Mouse (Mus musculus) limb, embryonic 14.5 days (tissue): ENCODE measurements at regions not wholly inside any gene's neighbourhood (a gene's known extent, or its start where the extent isn't known, plus 50 kb on each side); places are given as distances from the start of the nearest gene placed in this dataset.

Experiments used
- ATAC-seq: fragments of 200-750 bp; cut with Nextera tagmentation; 2 replicates; pipeline ENCODE4 v1.8.0; 2017; ENCODE audit warnings: low read depth, moderate number of reproducible peaks, moderate TSS enrichment; ENCODE audit not compliant: low FRiP score
- DNase-seq: peaks from one replicate; pipeline ENCODE4 v3.0.0-alpha.2; 2015; ENCODE audit warnings: low spot score
- H3K27ac ChIP-seq: fragments of 300-500 bp; sonication (generic); replicated peaks from 2 replicates; pipeline ENCODE4 v1.5.1; 2014; ENCODE audit warnings: low read depth, mild to moderate bottlenecking, low read length, moderate library complexity, mixed read lengths
- H3K27me3 ChIP-seq: fragments of 300-500 bp; sonication (generic); 2 replicates; pipeline ENCODE4 v1.6.1; 2014; ENCODE audit warnings: low read length, mixed read lengths; ENCODE audit not compliant: control insufficient read depth, insufficient read depth
- H3K36me3 ChIP-seq: fragments of 300-500 bp; sonication (generic); 2 replicates; pipeline ENCODE4 v1.6.1; 2014; ENCODE audit warnings: mild to moderate bottlenecking, low read length, moderate library complexity, mixed read lengths; ENCODE audit not compliant: control insufficient read depth, insufficient read depth
- H3K4me1 ChIP-seq: fragments of 300-500 bp; sonication (generic); 2 replicates; pipeline ENCODE4 v1.6.1; 2014; ENCODE audit warnings: antibody characterized with exemption, low read length, mixed read lengths; ENCODE audit not compliant: control insufficient read depth, insufficient read depth
- H3K4me2 ChIP-seq: fragments of 300-500 bp; sonication (generic); replicated peaks from 2 replicates; pipeline ENCODE4 v1.6.1; 2014; ENCODE audit warnings: low read depth, mild to moderate bottlenecking, low read length, moderate library complexity; ENCODE audit not compliant: severe bottlenecking
- H3K4me3 ChIP-seq: fragments of 300-500 bp; sonication (generic); replicated peaks from 2 replicates; pipeline ENCODE4 v1.5.1; 2014; ENCODE audit warnings: low read length
- H3K9ac ChIP-seq: fragments of 300-500 bp; sonication (generic); 2 replicates; pipeline ENCODE4 v1.6.1; 2014; ENCODE audit warnings: mild to moderate bottlenecking, low read depth, low read length, moderate library complexity; ENCODE audit not compliant: severe bottlenecking
- H3K9me3 ChIP-seq: fragments of 300-500 bp; sonication (generic); 2 replicates; pipeline ENCODE4 v1.6.1; 2016; ENCODE audit warnings: low read length; ENCODE audit not compliant: control insufficient read depth
- POLR2A ChIP-seq: fragments of 200-500 bp; IDR thresholded peaks from 2 replicates; pipeline ENCODE4 v1.8.0; 2012; ENCODE audit warnings: inconsistent platforms, mild to moderate bottlenecking, moderate library complexity, borderline replicate concordance; ENCODE audit not compliant: insufficient read depth, insufficient read length; ENCODE audit errors: extremely low read depth
- WGBS: fragments of 180-500 bp; shearing (Covaris S2); extraction: QIAGEN DNeasy Blood & Tissue Kit; methylation state at CpG from one replicate; pipeline ENCODE4 v1.1.7; 2014; 5-methylcytosine and 5-hydroxymethylcytosine counted together

- no peak for TF ChIP-seq POLR2A
- Histone ChIP-seq H3K4me1 (no peaks in the 10 kb centered on the region; the same call in 1 of the 2 replicates), H3K36me3 (no peaks in the 10 kb centered on the region), H3K27me3 (no peaks in the 10 kb centered on the region), H3K4me2 (no peak overlapping the region), H3K9me3 (no peaks in the 10 kb centered on the region), H3K27ac (no peak overlapping the region), H3K4me3 (no peak overlapping the region), H3K9ac (no peak overlapping the region)
- DNase-seq, result no peak
- ATAC-seq, result no peak
- WGBS, result 12% methylated on average over 7 of the region's 7 CpGs
Observed at GRCm38 (mm10) chr2:114911845-114912500, 257.2 kb upstream of the Dph6 start.

DNA sequence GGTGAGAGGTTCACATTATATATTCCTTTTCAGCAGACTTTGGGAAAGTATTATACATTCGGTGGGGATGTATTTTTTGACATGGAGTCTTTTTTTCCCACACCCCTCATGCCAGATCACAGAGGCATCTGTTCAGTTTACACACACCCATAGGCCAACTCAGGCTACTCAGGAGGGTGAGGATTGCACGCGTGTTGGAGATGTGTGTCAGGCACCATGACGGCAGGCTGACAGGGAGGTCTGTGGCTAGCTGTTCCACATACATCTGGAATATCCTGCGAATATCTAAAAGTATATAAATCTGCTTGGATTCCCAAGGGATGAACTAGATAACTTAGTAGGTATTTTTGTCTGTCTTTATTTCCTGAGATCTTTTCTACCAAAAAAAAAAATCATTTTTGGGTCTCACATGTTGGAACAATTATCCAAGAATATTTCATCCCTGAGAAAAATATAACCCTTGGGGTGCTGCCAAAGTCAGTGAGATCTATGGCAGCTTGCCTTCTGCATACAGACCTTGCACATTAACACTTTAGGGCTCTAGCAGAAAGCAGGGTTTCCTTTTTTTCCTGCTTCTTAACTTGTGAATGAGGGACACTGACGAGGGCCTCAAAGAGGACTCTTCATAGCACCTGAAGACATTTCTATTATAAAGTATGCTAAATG, 260.4 kb upstream of the Dph6 start:
- Histone ChIP-seq H3K9me3 (no peaks in the 10 kb centered on the region), H3K27me3 (no peaks in the 10 kb centered on the region), H3K36me3 (no peaks in the 10 kb centered on the region), H3K4me3 (no peak overlapping the region), H3K4me1 (peaks cover 5% of the 10 kb centered on the region), H3K9ac (no peak overlapping the region), H3K4me2 (no peak overlapping the region), H3K27ac (no peak overlapping the region)
- ATAC-seq, result peak; percentile 44; the same call in 1 of the 2 replicates
- DNase-seq, result peak; percentile 64
- TF ChIP-seq POLR2A, result no peak
- 64% methylated on average over 6 of the region's 6 CpGs for WGBS

DNA sequence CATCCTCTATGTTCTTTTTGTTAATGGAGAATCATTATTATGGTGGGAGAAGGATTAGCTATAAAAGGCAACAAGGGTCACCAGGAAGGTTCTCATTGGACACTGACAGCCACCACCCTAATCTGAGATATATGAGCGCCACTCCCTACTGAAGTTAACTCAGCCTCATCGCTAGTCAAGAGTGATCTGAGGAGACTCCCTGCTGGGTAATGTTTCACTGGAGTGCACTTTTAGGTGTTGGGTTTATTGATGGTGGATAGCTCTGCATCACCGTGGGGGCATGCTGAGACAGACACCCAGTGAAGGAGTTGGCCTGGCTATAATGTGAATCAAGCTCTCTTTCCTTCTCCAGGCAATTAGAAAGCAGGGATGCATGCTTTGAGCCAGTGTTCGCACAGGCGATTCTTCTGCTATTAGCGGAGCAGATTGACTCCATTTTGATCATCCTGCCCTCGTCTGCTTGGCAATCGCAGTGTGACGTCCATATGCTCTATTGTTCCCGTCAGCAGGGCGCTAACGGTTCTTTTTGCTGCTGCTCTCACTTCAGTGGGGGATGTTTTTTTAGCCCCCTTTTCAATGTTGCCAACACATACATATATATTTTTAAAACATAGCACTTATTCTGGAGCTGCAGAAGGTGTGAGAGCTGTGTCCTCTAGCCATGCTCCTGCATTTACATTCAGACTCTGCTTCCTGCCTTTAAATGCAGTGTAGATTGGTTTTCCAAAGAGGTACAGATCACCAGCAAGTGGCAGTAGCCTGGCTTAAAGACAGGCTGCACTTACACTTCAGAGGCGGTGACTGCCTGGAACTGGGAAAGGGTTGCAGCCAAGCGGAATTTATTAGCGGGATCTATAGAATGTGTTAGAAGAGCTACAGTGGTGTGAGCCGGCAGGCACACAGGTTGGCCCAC, 263.9 kb upstream of the Dph6 start:
- ATAC-seq, result peak; percentile 34
- Histone ChIP-seq H3K9me3 (no peaks in the 10 kb centered on the region), H3K27ac (no peak overlapping the region), H3K4me1 (peaks cover 9% of the 10 kb centered on the region; the same call in 1 of the 2 replicates), H3K27me3 (no peaks in the 10 kb centered on the region), H3K4me2 (no peak overlapping the region), H3K9ac (no peak overlapping the region), H3K4me3 (no peak overlapping the region), H3K36me3 (no peaks in the 10 kb centered on the region)
- 65% methylated on average over 16 of the region's 16 CpGs for WGBS
- DNase-seq, result no peak
- no peak for TF ChIP-seq POLR2A

DNA sequence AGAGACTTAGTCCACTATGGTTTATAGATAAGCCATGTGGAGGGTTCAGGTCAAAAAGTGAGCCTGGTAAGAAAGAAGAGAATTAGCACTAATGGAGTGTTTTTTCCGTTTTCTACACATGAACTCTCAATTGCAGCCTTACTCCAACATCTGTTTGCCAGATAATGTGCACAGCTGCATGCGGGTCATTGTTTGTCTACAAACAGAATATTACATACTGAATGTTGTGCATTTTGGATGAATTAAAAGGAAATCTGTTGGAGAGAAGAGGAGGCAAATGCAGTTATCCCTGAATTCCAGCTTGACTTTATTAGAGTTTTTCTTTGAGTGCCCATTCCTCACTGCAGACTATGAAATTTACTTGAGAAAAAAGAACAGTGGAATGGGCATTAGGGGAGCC, 269.1 kb upstream of the Dph6 start:
- Histone ChIP-seq H3K36me3 (no peaks in the 10 kb centered on the region), H3K9me3 (no peaks in the 10 kb centered on the region), H3K27ac (no peak overlapping the region), H3K4me2 (no peak overlapping the region), H3K9ac (no peak overlapping the region), H3K4me1 (peaks cover 11% of the 10 kb centered on the region; the same call in 1 of the 2 replicates), H3K27me3 (no peaks in the 10 kb centered on the region), H3K4me3 (no peak overlapping the region)
- DNase-seq (peak; percentile 35), ATAC-seq (no peak)
- 21% methylated on average over 2 of the region's 2 CpGs for WGBS
- TF ChIP-seq POLR2A, result no peak

- no peak overlapping the region for H3K4me3 ChIP-seq
- ATAC-seq (no peak), DNase-seq (no peak)
- TF ChIP-seq POLR2A, result no peak
- no peak overlapping the region for H3K4me2 ChIP-seq
- H3K36me3 ChIP-seq, result no peaks in the 10 kb centered on the region
- 56% methylated on average over 3 of the region's 3 CpGs for WGBS
- H3K27me3 ChIP-seq, result no peaks in the 10 kb centered on the region
- no peak overlapping the region for H3K27ac ChIP-seq
- no peak overlapping the region for H3K9ac ChIP-seq
- no peaks in the 10 kb centered on the region for H3K9me3 ChIP-seq
- H3K4me1 ChIP-seq, result no peaks in the 10 kb centered on the region
Observed at GRCm38 (mm10) chr2:114935436-114935835, 280.7 kb upstream of the Dph6 start.
